Mouse (Mus musculus): ENCODE measurements around the gene Ppp1r9a.

DNA sequence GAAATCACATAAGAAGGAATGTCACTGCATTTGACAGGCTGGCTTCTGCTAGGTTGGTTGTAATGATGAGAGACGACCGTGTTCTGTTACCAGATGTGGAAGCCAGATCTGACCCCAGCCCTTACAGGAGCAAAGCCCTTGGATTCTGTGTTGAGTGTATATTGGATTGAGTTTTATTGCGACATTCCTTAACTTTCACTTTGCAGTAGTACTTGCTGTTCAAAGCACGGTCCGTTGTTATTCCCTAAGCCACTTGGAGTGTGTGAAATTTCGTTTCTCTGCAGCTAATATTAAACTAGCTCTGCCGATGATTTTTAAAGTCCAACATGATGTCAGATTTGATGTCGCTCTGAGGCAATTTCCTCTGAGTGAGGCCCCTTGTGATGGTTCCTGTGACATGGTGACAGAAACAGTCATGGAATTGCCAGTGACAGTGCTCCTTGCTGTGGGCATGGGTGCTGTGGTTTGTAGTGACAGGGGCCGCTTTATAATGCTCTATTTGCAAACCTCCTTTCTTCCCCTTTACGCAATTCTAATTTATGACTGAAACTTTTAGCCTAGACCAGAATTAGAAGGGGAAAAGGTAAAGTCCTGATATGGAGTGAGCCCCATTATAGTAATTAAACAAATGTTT, 271.6 kb downstream of the Ppp1r9a start:
- TF ChIP-seq CTCF (conservative IDR thresholded peaks at IDR 0.05; ENCODE audit: low read length) (no peak), NANOG (IDR thresholded peaks at IDR 0.05; ENCODE audit: borderline replicate concordance, low read length) (no peak), POU5F1 (IDR thresholded peaks at IDR 0.05; ENCODE audit: borderline replicate concordance, low read length) (no peak)

Measured in E14TG2a.4 (cell line).